Mouse (Mus musculus) olfactory bulb, adult 2 months (tissue): Measurements from ENCODE around the gene Mis18bp1. TPM values are rescaled to one million over a fixed set of nuclear protein-coding genes. Genes with fewer than 3 reads are reported as not detected.
"Not testable (repeated sequence)": the region's sequence is repeated elsewhere in the genome, so short reads cannot be mapped to it uniquely, and the experiment has no call there.

Experiments
- H3K27ac ChIP-seq: fragments of 200-500 bp; 2 replicates; pipeline ENCODE4 v1.5.1; 2012; ENCODE audit warnings: low read depth, low read length; ENCODE audit not compliant: insufficient read depth
- H3K4me1 ChIP-seq: fragments of 200-500 bp; 2 replicates; pipeline ENCODE4 v1.6.1; 2012; ENCODE audit warnings: low read length; ENCODE audit not compliant: control insufficient read depth, insufficient read depth
- H3K4me3 ChIP-seq: fragments of 200-500 bp; 2 replicates; pipeline ENCODE4 v1.5.1; 2012; ENCODE audit warnings: mild to moderate bottlenecking, low read depth, low read length, moderate library complexity; ENCODE audit not compliant: insufficient read depth
- CTCF ChIP-seq: fragments of 200-500 bp; IDR thresholded peaks from 2 replicates; pipeline ENCODE4 v1.5.1; 2012; ENCODE audit warnings: low read depth, mild to moderate bottlenecking, low read length, moderate library complexity; ENCODE audit not compliant: insufficient read depth
- POLR2A ChIP-seq: fragments of 200-500 bp; IDR thresholded peaks from 2 replicates; pipeline ENCODE4 v1.6.1; 2012; ENCODE audit warnings: mild to moderate bottlenecking, low read depth, low read length, moderate library complexity; ENCODE audit not compliant: insufficient read depth
- WGBS: fragments of 180-500 bp; shearing (Covaris S2); methylation state at CpG from one replicate; pipeline ENCODE4 v1.1.7; 2018; 5-methylcytosine and 5-hydroxymethylcytosine counted together
- polyA plus RNA-seq: library from polyadenylated mRNA; stranded (reverse); fragments of >200 nt; gene quantifications from 2 replicates; pipeline ENCODE4 v1.2.4, GENCODE M21; 2012; ENCODE audit warnings: low replicate concordance; ENCODE audit not compliant: missing spikeins, insufficient read depth, insufficient read length

Mis18bp1 gene
- polyA plus RNA-seq, 1 experiment: not detected

DNA sequence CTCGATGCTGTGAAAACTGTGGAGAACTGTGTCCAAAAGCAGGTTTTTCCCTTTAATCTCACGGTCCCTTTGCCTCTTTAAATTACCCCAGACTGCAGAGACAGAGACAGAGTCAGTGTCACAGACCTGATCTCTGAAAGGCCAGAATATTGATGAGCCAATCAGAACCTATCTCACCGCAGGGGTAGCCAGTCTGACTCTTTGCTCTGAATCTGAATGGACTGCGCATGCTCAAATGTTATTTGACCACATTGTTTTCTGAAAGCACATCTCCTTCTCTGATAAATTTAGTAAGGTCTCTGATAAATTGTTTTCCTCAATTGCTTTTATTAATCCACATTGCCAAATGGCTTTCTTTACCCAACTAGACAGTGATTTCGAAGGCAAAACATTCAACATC, 53.0 kb downstream of the Mis18bp1 start:
- H3K4me1 ChIP-seq: no peaks in the 10 kb centered on the region
- no peak overlapping the region for H3K27ac ChIP-seq
- WGBS: 92% methylated on average over 5 of the region's 5 CpGs
- no peak overlapping the region for H3K4me3 ChIP-seq
- TF ChIP-seq CTCF (no peak), POLR2A (no peak)

DNA sequence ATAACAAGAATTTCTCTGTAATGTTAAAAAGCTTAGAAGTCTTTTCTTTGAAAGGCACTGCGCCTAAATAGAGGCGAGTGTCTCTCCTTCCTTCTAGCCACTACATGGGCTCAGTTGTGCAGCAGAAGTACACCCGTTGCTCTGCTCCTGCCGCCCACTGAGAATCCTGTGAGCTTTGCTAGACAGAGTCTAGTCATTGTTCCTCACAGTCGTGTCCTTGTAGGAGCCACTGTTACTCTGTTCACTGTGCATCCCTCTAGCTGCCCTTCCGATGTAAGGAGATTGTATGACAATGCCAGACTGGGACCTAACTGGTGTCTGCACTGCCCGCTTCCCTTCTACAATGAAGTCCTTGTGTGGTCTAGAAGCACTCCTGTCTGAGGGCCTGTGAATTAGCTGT, 53.4 kb downstream of the Mis18bp1 start:
- Histone ChIP-seq H3K27ac (no peak overlapping the region), H3K4me3 (no peak overlapping the region), H3K4me1 (no peaks in the 10 kb centered on the region)
- TF ChIP-seq POLR2A (no peak), CTCF (no peak)
- 78% methylated on average over 7 of the region's 7 CpGs for whole genome bisulfite sequencing

GRCm38 (mm10) chr12:65114978-65115377, 57.4 kb downstream of the Mis18bp1 start:
- H3K4me1 ChIP-seq, H3K4me3 ChIP-seq, H3K27ac ChIP-seq: not testable (repeated sequence)
- WGBS: 97% methylated on average over 3 of the region's 3 CpGs

- no peak overlapping the region for H3K27ac ChIP-seq
- WGBS: 53% methylated on average over 4 of the region's 4 CpGs
These were observed 58.5 kb downstream of the Mis18bp1 start for GRCm38 (mm10) chr12:65113925-65114324.

GRCm38 (mm10) chr12:65112811-65113210, 59.6 kb downstream of the Mis18bp1 start:
- Histone ChIP-seq H3K4me1 (no peaks in the 10 kb centered on the region), H3K4me3 (no peak overlapping the region), H3K27ac (no peak overlapping the region)
- no peak for TF ChIP-seq CTCF
- TF ChIP-seq POLR2A: no peak
- WGBS: 84% methylated on average over 1 of the region's 1 CpGs

More at GRCm38 (mm10) chr12:65113925-65114324, 58.5 kb downstream of the Mis18bp1 start:
- Histone ChIP-seq H3K4me3 (no peak overlapping the region), H3K4me1 (no peaks in the 10 kb centered on the region)
- no peak for TF ChIP-seq POLR2A

DNA sequence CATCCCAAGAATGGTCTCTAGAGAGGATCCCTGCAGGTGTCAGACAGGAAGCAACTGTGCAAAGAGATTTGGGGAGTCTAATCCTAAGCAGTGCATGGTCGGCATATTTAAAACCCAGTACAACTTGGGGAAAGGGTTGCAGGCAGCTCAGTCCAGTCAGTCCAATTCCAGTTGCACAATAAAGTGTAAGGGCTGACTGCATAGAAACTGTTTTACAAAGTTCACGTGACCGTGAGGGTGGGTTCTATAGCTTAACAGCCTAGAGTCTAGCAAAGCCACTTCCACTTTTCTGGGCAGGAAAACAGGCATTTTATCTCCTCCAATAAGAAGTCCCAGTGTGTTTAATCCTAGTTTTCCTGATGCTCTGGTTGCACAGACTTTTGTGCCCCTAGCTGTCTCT, 60.9 kb downstream of the Mis18bp1 start:
- no peak overlapping the region for H3K4me3 ChIP-seq
- TF ChIP-seq POLR2A (no peak), CTCF (no peak)
- WGBS: 90% methylated on average over 3 of the region's 3 CpGs
- H3K4me1 ChIP-seq: no peaks in the 10 kb centered on the region
- no peak overlapping the region for H3K27ac ChIP-seq

GRCm38 (mm10) chr12:65108746-65109145, 63.7 kb downstream of the Mis18bp1 start:
- Histone ChIP-seq H3K4me3 (no peak overlapping the region), H3K27ac (no peak overlapping the region), H3K4me1 (no peaks in the 10 kb centered on the region)
- 88% methylated on average over 1 of the region's 1 CpGs for WGBS
- TF ChIP-seq CTCF (no peak), POLR2A (no peak)

Other genes starting within 250 kb of the Mis18bp1 start
- not detected in 2 replicates for gene Klhl28, start 207.1 kb downstream of the Mis18bp1 start, polyA plus RNA-seq
- gene Togaram1, start 206.8 kb downstream of the Mis18bp1 start, polyA plus RNA-seq: 114 TPM in 1 of 2 replicates, not detected in the other
- not detected in 2 replicates for gene Prpf39, start 136.3 kb downstream of the Mis18bp1 start, polyA plus RNA-seq
- 832 TPM in 1 of 2 replicates, not detected in the other for gene Fkbp3, start 98.6 kb downstream of the Mis18bp1 start, polyA plus RNA-seq
- not detected in 2 replicates for gene Fancm, start 97.0 kb downstream of the Mis18bp1 start, polyA plus RNA-seq
- gene Wdr20rt, start 52.9 kb upstream of the Mis18bp1 start, polyA plus RNA-seq: not detected in 2 replicates